Mouse (Mus musculus) CH12.LX (cell line): ENCODE results near the gene Ttc38. TPM values are rescaled to one million over a fixed set of nuclear protein-coding genes. Genes with fewer than 3 reads are reported as not detected.

ENCODE experiments used
- DNase-seq: peaks from one replicate; pipeline ENCODE4 v3.0.0-alpha.2; 2013; ENCODE audit errors: extremely low read depth
- H3K27ac ChIP-seq: 2 replicates; pipeline ENCODE4 v1.5.1; 2012; ENCODE audit warnings: low read depth, mild to moderate bottlenecking, control low read depth, moderate library complexity; ENCODE audit not compliant: insufficient read depth
- H3K27me3 ChIP-seq: replicated peaks from 2 replicates; pipeline ENCODE3; 2012; ENCODE audit warnings: inconsistent platforms
- H3K36me3 ChIP-seq, 2 experiments: replicated peaks in 1 of 2; 2 replicates each; pipeline versions ENCODE3 to v1.6.1; 2012; ENCODE audit warnings: inconsistent platforms in 1 of 2, low read length in 1 of 2, mild to moderate bottlenecking in 1 of 2, mixed read lengths in 1 of 2, moderate library complexity in 1 of 2; ENCODE audit not compliant: control insufficient read depth in 1 of 2, insufficient read depth in 1 of 2
- H3K4me1 ChIP-seq, 2 experiments: 2 replicates each; pipeline ENCODE4 v1.6.1; 2012; ENCODE audit warnings: inconsistent platforms in 1 of 2, moderate library complexity in 1 of 2; ENCODE audit not compliant: insufficient read depth in 2 of 2, control insufficient read depth in 1 of 2
- H3K4me2 ChIP-seq: 2 replicates; pipeline ENCODE4 v1.6.1; 2012; ENCODE audit warnings: low read depth, mild to moderate bottlenecking, control low read depth; ENCODE audit not compliant: poor library complexity, insufficient read depth, severe bottlenecking
- H3K4me3 ChIP-seq, 3 experiments: fragments of 150-350 bp in 1 of 3; sonication (generic) in 1 of 3; replicated peaks in 1 of 3; 2 replicates each; pipeline versions ENCODE3 to v1.5.1; 2011 to 2012; ENCODE audit warnings: low read depth in 2 of 3, low read length in 2 of 3, mild to moderate bottlenecking in 2 of 3, moderate library complexity in 2 of 3, control low read depth in 1 of 3, improper control_type of control experiment in 1 of 3, inconsistent platforms in 1 of 3, mixed read lengths in 1 of 3; ENCODE audit not compliant: poor library complexity in 1 of 3
- H3K79me2 ChIP-seq: replicated peaks from 2 replicates; pipeline ENCODE4 v1.6.1; 2012; ENCODE audit warnings: mild to moderate bottlenecking, moderate library complexity; ENCODE audit not compliant: control insufficient read depth, poor library complexity, insufficient read depth, severe bottlenecking; ENCODE audit errors: extremely low read depth
- H3K9ac ChIP-seq: 2 replicates; pipeline ENCODE4 v1.6.1; 2012; ENCODE audit warnings: low read depth, mild to moderate bottlenecking, control low read depth, moderate library complexity; ENCODE audit not compliant: insufficient read depth
- H3K9me3 ChIP-seq: replicated peaks from 2 replicates; pipeline ENCODE3; 2012; ENCODE audit warnings: low read length, inconsistent platforms, mixed read lengths
- BHLHE40 ChIP-seq: IDR thresholded peaks from 2 replicates; pipeline ENCODE4 v1.6.1; 2011; ENCODE audit warnings: mild to moderate bottlenecking, low read depth, low read length, improper control_type of control experiment
- CHD1 ChIP-seq: IDR thresholded peaks from 2 replicates; pipeline ENCODE4 v1.6.1; 2012; ENCODE audit warnings: low read depth, low read length, improper control_type of control experiment, inconsistent platforms
- ELF1 ChIP-seq: IDR thresholded peaks from 2 replicates; pipeline ENCODE4 v1.6.1; 2014; ENCODE audit warnings: low read depth, mild to moderate bottlenecking, inconsistent platforms, low read length, improper control_type of control experiment
- EP300 ChIP-seq: IDR thresholded peaks from 2 replicates; pipeline ENCODE4 v1.6.1; 2011; ENCODE audit warnings: low read length, improper control_type of control experiment
- GABPA ChIP-seq: IDR thresholded peaks from 2 replicates; pipeline ENCODE4 v1.6.1; 2012; ENCODE audit warnings: low read depth, low read length, improper control_type of control experiment, inconsistent platforms; ENCODE audit not compliant: insufficient replicate concordance
- HCFC1 ChIP-seq: IDR thresholded peaks from 2 replicates; pipeline ENCODE4 v1.6.1; 2012; ENCODE audit warnings: low read depth, mild to moderate bottlenecking, inconsistent platforms, low read length, improper control_type of control experiment
- IRF4 ChIP-seq: IDR thresholded peaks from 2 replicates; pipeline ENCODE4 v1.6.1; 2014; ENCODE audit warnings: low read depth, mild to moderate bottlenecking, inconsistent platforms, low read length, improper control_type of control experiment
- JUN ChIP-seq: IDR thresholded peaks from 2 replicates; pipeline ENCODE4 v1.6.1; 2011; ENCODE audit warnings: low read depth, mild to moderate bottlenecking, low read length, improper control_type of control experiment, moderate library complexity; ENCODE audit not compliant: insufficient read depth
- JUND ChIP-seq: conservative IDR thresholded peaks from 2 replicates; pipeline ENCODE4 v1.6.1; 2011; ENCODE audit warnings: low read depth, low read length, improper control_type of control experiment
- MAFK ChIP-seq: IDR thresholded peaks from 2 replicates; pipeline ENCODE4 v1.6.1; 2011; ENCODE audit warnings: low read length, improper control_type of control experiment; ENCODE audit not compliant: insufficient replicate concordance
- MAX ChIP-seq: IDR thresholded peaks from 2 replicates; pipeline ENCODE4 v1.6.1; 2011; ENCODE audit warnings: low read length, improper control_type of control experiment
- MAZ ChIP-seq: IDR thresholded peaks from 2 replicates; pipeline ENCODE4 v1.6.1; 2012; ENCODE audit warnings: low read depth, mild to moderate bottlenecking, inconsistent platforms, low read length, improper control_type of control experiment, moderate library complexity
- MXI1 ChIP-seq: IDR thresholded peaks from 2 replicates; pipeline ENCODE4 v1.6.1; 2011; ENCODE audit warnings: mild to moderate bottlenecking, low read depth, low read length, improper control_type of control experiment
- MYC ChIP-seq: IDR thresholded peaks from 2 replicates; pipeline ENCODE4 v1.6.1; 2011; ENCODE audit warnings: low read depth, mild to moderate bottlenecking, improper control_type of control experiment, low read length
- NELFE ChIP-seq: IDR thresholded peaks from 2 replicates; pipeline ENCODE4 v1.6.1; 2011; ENCODE audit warnings: low read depth, low read length, improper control_type of control experiment
- NRF1 ChIP-seq: IDR thresholded peaks from 2 replicates; pipeline ENCODE4 v1.6.1; 2014; ENCODE audit warnings: low read depth, mild to moderate bottlenecking, inconsistent platforms, low read length, improper control_type of control experiment, moderate library complexity
- POLR2A ChIP-seq: IDR thresholded peaks from 2 replicates; pipeline ENCODE4 v1.6.1; 2011; ENCODE audit warnings: low read depth, mild to moderate bottlenecking, improper control_type of control experiment, low read length
- RAD21 ChIP-seq: IDR thresholded peaks from 2 replicates; pipeline ENCODE4 v1.6.1; 2011; ENCODE audit warnings: low read depth, mild to moderate bottlenecking, low read length, improper control_type of control experiment, moderate library complexity
- TBP ChIP-seq: conservative IDR thresholded peaks from 2 replicates; pipeline ENCODE4 v1.6.1; 2011; ENCODE audit warnings: low read depth, low read length, improper control_type of control experiment
- TCF12 ChIP-seq: IDR thresholded peaks from 2 replicates; pipeline ENCODE4 v1.6.1; 2014; ENCODE audit warnings: low read depth, mild to moderate bottlenecking, inconsistent platforms, low read length, improper control_type of control experiment
- UBTF ChIP-seq: IDR thresholded peaks from 2 replicates; pipeline ENCODE4 v1.6.1; 2012; ENCODE audit warnings: low read depth, mild to moderate bottlenecking, inconsistent platforms, low read length, improper control_type of control experiment, moderate library complexity
- USF2 ChIP-seq: conservative IDR thresholded peaks from 2 replicates; pipeline ENCODE4 v1.6.1; 2011; ENCODE audit warnings: low read depth, low read length, improper control_type of control experiment
- ZC3H11A ChIP-seq: IDR thresholded peaks from 2 replicates; pipeline ENCODE4 v1.6.1; 2012; ENCODE audit warnings: low read depth, mild to moderate bottlenecking, inconsistent platforms, low read length, improper control_type of control experiment
- ZKSCAN1 ChIP-seq: IDR thresholded peaks from 2 replicates; pipeline ENCODE4 v1.6.1; 2012; ENCODE audit warnings: low read depth, inconsistent platforms, low read length, improper control_type of control experiment, borderline replicate concordance
- ZMIZ1 ChIP-seq: IDR thresholded peaks from 2 replicates; pipeline ENCODE4 v1.6.1; 2012; ENCODE audit warnings: low read depth, mild to moderate bottlenecking, inconsistent platforms, low read length, improper control_type of control experiment
- ZNF384 ChIP-seq: IDR thresholded peaks from 2 replicates; pipeline ENCODE4 v1.6.1; 2012; ENCODE audit warnings: low read depth, low read length, improper control_type of control experiment, inconsistent platforms
- dilution Hi-C: fragments of 300-500 bp; cut with MboI; formaldehyde crosslinking; loops from 2 replicates; pipeline ENCODE4 v1.14.3; 2020; ENCODE audit warnings: low sequenced_read_pairs; ENCODE audit not compliant: extremely low pct_unique_long_range_greater_than_20kb, extremely low pct_ligation_motif_present
- in situ Hi-C: fragments of 300-500 bp; cut with MboI; formaldehyde crosslinking; loops from 3 replicates; pipeline ENCODE4 v1.14.3; 2019; ENCODE audit warnings: low sequenced_read_pairs, low pct_ligation_motif_present, low pct_unique_long_range_greater_than_20kb, mixed read lengths
- polyA plus RNA-seq: library from polyadenylated mRNA; unstranded; fragments of >175 nt; gene quantifications from 2 replicates; pipeline ENCODE4 v1.2.1, GENCODE M21; 2012; ENCODE audit warnings: low read depth; ENCODE audit not compliant: insufficient read length
- total RNA-seq, 2 experiments: library from RNA; depleted of rRNA; stranded (reverse); fragments of 300-350 nt in 1 of 2; fragments of >200 nt in 1 of 2; gene quantifications; 2 replicates each; pipeline ENCODE4 v1.2.3; 2012 to 2014

The Ttc38 gene
- total RNA-seq (2012; rRNA removed) (4.2 and 5.8 TPM in 2 replicates), total RNA-seq (2014; rRNA removed) (3.3 and 5.1 TPM in 2 replicates), polyA plus RNA-seq (4.4 and 5.1 TPM in 2 replicates)

- Histone ChIP-seq H3K9ac (peak within 1 kb of the TSS; percentile 89), H3K79me2 (no peaks in the 10 kb centered on the region), H3K9me3 (no peaks in the 10 kb centered on the region), H3K4me2 (peak within 1 kb of the TSS; percentile 95), H3K27me3 (peaks cover 11% of the 10 kb centered on the region), H3K4me1 (peaks cover 8 to 31% of the 10 kb centered on the region in 2 experiments), H3K27ac (no peak within 1 kb of the TSS), H3K4me3 (peak within 1 kb of the TSS; percentile 68 to 90 (median 69)), H3K36me3 (peaks cover 0 to 19% of the 10 kb centered on the region in 2 experiments)
- DNase-seq = peak; percentile 86
- TF ChIP-seq MAZ = no peak
- TF ChIP-seq JUN = no peak
- 0 out of 2 replicates have a peak, but pooled peaks have one; percentile 21 for TF ChIP-seq IRF4
- peak; percentile 87 for TF ChIP-seq ELF1
- TF ChIP-seq POLR2A = peak; percentile 84
- peak; percentile 81 for TF ChIP-seq MYC
- TF ChIP-seq MAFK = no peak
- TF ChIP-seq MAX = peak; percentile 71
- TF ChIP-seq JUND = no peak
- no peak for TF ChIP-seq ZNF384
- peak; percentile 85 for TF ChIP-seq MXI1
- no peak for TF ChIP-seq RAD21
- TF ChIP-seq USF2 = no peak
- peak; percentile 48; the same call in 1 of the 2 replicates for TF ChIP-seq HCFC1
- no peak for TF ChIP-seq ZKSCAN1
- TF ChIP-seq TBP = peak; percentile 77
- TF ChIP-seq ZC3H11A = no peak
- TF ChIP-seq ZMIZ1 = peak; percentile 48; the same call in 1 of the 2 replicates
- no peak for TF ChIP-seq UBTF
- TF ChIP-seq TCF12 = peak; percentile 79
- no peak for TF ChIP-seq BHLHE40
- TF ChIP-seq EP300 = no peak
- TF ChIP-seq GABPA = no peak
- peak; percentile 80 for TF ChIP-seq NELFE
- TF ChIP-seq NRF1 = peak; percentile 96
- no peak for TF ChIP-seq CHD1
- in situ Hi-C loops (no loop called here), dilution Hi-C loops (no loop called here)
Measured at GRCm38 (mm10) chr15:85831954-85832590, at the start of gene Ttc38. Gene Ttc38, plus strand, starts transcription at chr15:85832306.
